Mouse (Mus musculus) inflammation-experienced regulatory T-cells, adult 16 weeks (primary cell): ENCODE results near the gene Gm13693. TPM values are rescaled to one million over a fixed set of nuclear protein-coding genes. Genes with fewer than 3 reads are reported as not detected.

Experiments used
- polyA plus RNA-seq: library from polyadenylated mRNA; unstranded; fragments of 100-300 nt; shearing (Covaris generic); gene quantifications from one replicate; pipeline ENCODE4 v1.2.1, GENCODE M21; 2017

Gene Gm13693
- polyA plus RNA-seq = not detected

DNA sequence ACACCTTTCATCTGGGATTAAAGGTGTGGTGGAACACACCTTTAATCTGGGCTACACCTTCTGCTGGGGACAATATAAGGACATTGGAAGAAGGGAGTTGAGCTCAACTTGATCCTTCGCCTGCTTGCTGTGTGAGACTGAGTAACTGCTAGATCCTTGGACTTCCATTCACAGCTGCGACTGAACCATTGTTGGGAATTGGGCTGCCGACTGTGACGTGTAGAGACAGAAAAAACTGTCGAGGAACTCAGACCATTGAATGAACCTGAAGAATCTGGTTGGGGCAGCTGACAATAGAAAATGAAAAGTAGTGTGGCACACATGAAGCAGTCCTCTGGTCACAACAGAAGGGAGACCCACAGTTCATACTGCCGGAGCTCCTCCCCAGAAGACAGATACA is at the start of gene Gm13693:
Gm13693 (plus strand) TSS at position 301 of the 400 bp plus-strand sequence.

DNA sequence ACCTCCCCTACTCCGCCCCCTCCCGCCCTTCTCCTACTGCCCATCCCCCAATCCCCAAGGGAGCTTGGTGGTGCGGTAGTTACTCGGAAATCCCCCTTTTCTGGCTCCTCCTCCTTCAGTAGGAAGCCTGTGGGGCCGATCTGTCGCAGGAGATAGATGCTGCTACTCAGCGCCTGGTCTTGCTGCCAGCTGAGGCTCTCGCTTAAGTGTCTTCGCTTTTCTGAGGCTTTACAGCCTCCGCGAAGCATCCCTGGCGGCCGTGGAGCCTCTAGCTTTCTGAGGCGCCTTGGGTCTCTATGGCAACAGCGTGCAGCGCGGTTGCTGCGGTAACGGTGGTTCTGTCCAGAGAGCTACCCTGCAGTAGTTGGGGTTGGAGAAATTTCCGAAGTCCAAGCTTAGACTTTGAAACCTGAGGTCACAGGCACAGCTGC is 20.4 kb upstream of the Gm13693 start, which contains the start of gene Zswim2:
Zswim2 (minus strand) TSS at position 298 of the 431 bp plus-strand sequence.

DNA sequence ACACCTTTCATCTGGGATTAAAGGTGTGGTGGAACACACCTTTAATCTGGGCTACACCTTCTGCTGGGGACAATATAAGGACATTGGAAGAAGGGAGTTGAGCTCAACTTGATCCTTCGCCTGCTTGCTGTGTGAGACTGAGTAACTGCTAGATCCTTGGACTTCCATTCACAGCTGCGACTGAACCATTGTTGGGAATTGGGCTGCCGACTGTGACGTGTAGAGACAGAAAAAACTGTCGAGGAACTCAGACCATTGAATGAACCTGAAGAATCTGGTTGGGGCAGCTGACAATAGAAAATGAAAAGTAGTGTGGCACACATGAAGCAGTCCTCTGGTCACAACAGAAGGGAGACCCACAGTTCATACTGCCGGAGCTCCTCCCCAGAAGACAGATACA is 5.9 kb upstream of the Gm13693 start, which contains the start of gene Gm13698:
Gm13698 (plus strand) TSS at position 301 of the 400 bp plus-strand sequence.

DNA sequence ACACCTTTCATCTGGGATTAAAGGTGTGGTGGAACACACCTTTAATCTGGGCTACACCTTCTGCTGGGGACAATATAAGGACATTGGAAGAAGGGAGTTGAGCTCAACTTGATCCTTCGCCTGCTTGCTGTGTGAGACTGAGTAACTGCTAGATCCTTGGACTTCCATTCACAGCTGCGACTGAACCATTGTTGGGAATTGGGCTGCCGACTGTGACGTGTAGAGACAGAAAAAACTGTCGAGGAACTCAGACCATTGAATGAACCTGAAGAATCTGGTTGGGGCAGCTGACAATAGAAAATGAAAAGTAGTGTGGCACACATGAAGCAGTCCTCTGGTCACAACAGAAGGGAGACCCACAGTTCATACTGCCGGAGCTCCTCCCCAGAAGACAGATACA is 5.7 kb downstream of the Gm13693 start, which contains the start of gene Gm13695:
Gm13695 (plus strand) TSS at position 301 of the 400 bp plus-strand sequence.

DNA sequence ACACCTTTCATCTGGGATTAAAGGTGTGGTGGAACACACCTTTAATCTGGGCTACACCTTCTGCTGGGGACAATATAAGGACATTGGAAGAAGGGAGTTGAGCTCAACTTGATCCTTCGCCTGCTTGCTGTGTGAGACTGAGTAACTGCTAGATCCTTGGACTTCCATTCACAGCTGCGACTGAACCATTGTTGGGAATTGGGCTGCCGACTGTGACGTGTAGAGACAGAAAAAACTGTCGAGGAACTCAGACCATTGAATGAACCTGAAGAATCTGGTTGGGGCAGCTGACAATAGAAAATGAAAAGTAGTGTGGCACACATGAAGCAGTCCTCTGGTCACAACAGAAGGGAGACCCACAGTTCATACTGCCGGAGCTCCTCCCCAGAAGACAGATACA is 11.5 kb downstream of the Gm13693 start, which contains the start of gene Gm13696:
Gm13696 (plus strand) TSS at position 301 of the 400 bp plus-strand sequence.

DNA sequence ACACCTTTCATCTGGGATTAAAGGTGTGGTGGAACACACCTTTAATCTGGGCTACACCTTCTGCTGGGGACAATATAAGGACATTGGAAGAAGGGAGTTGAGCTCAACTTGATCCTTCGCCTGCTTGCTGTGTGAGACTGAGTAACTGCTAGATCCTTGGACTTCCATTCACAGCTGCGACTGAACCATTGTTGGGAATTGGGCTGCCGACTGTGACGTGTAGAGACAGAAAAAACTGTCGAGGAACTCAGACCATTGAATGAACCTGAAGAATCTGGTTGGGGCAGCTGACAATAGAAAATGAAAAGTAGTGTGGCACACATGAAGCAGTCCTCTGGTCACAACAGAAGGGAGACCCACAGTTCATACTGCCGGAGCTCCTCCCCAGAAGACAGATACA is 17.3 kb downstream of the Gm13693 start, which contains the start of gene Gm13694:
Gm13694 (plus strand) TSS at position 301 of the 400 bp plus-strand sequence.

DNA sequence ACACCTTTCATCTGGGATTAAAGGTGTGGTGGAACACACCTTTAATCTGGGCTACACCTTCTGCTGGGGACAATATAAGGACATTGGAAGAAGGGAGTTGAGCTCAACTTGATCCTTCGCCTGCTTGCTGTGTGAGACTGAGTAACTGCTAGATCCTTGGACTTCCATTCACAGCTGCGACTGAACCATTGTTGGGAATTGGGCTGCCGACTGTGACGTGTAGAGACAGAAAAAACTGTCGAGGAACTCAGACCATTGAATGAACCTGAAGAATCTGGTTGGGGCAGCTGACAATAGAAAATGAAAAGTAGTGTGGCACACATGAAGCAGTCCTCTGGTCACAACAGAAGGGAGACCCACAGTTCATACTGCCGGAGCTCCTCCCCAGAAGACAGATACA is 23.1 kb downstream of the Gm13693 start, which contains the start of gene Gm13697:
Gm13697 (plus strand) TSS at position 301 of the 400 bp plus-strand sequence.

DNA sequence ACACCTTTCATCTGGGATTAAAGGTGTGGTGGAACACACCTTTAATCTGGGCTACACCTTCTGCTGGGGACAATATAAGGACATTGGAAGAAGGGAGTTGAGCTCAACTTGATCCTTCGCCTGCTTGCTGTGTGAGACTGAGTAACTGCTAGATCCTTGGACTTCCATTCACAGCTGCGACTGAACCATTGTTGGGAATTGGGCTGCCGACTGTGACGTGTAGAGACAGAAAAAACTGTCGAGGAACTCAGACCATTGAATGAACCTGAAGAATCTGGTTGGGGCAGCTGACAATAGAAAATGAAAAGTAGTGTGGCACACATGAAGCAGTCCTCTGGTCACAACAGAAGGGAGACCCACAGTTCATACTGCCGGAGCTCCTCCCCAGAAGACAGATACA is 28.9 kb downstream of the Gm13693 start, which contains the start of gene Gm13691:
Gm13691 (plus strand) TSS at position 301 of the 400 bp plus-strand sequence.

Other genes with a start within 250 kb of the Gm13693 start
- gene Itgav, start 237.1 kb upstream of the Gm13693 start, polyA plus RNA-seq = 20.7 TPM
- 0.18 TPM for gene Fam171b, start 148.9 kb upstream of the Gm13693 start, polyA plus RNA-seq
- gene Zswim2, start 20.3 kb upstream of the Gm13693 start, polyA plus RNA-seq = not detected
- not detected for gene Gm13698, start 5.8 kb upstream of the Gm13693 start, polyA plus RNA-seq
- gene Gm13695, start 5.8 kb downstream of the Gm13693 start, polyA plus RNA-seq = not detected
- gene Gm13696, start 11.6 kb downstream of the Gm13693 start, polyA plus RNA-seq = not detected
- not detected for gene Gm13694, start 17.4 kb downstream of the Gm13693 start, polyA plus RNA-seq
- gene Gm13697, start 23.2 kb downstream of the Gm13693 start, polyA plus RNA-seq = not detected
- not detected for gene Gm13691, start 29.1 kb downstream of the Gm13693 start, polyA plus RNA-seq